Mouse (Mus musculus) limb, embryonic 10.5 days (tissue): ENCODE results near the gene Serpinb7. TPM values are rescaled to one million over a fixed set of nuclear protein-coding genes. Genes with fewer than 3 reads are reported as not detected.

Source experiments
- DNase-seq: peaks from one replicate; pipeline ENCODE4 v3.0.0-alpha.2; 2017; ENCODE audit warnings: low spot score
- H3K27ac ChIP-seq: fragments of 300-500 bp; sonication (generic); 2 replicates; pipeline ENCODE4 v1.5.1; 2016; ENCODE audit warnings: mild to moderate bottlenecking
- H3K27me3 ChIP-seq: fragments of 300-500 bp; sonication (generic); 2 replicates; pipeline ENCODE4 v1.6.1; 2016; ENCODE audit warnings: low read depth, mild to moderate bottlenecking; ENCODE audit not compliant: poor library complexity, severe bottlenecking
- H3K36me3 ChIP-seq: fragments of 300-500 bp; sonication (generic); 2 replicates; pipeline ENCODE4 v1.6.1; 2016; ENCODE audit warnings: mild to moderate bottlenecking, moderate library complexity
- H3K4me1 ChIP-seq: fragments of 300-500 bp; sonication (generic); 2 replicates; pipeline ENCODE4 v1.6.1; 2016
- H3K4me3 ChIP-seq: fragments of 300-500 bp; sonication (generic); 2 replicates; pipeline ENCODE4 v1.5.1; 2016; ENCODE audit warnings: mild to moderate bottlenecking, moderate library complexity
- H3K9me3 ChIP-seq: fragments of 300-500 bp; sonication (generic); replicated peaks from 2 replicates; pipeline ENCODE4 v1.6.1; 2016; ENCODE audit warnings: mild to moderate bottlenecking
- WGBS: fragments of 180-500 bp; shearing (Covaris S2); methylation state at CpG from one replicate; pipeline ENCODE4 v1.1.7; 2016; 5-methylcytosine and 5-hydroxymethylcytosine counted together
- polyA plus RNA-seq: library from polyadenylated mRNA; unstranded; fragments of >200 nt; fragmentation: Nextera tagmentation; extraction: Ambion mirVana; gene quantifications from 2 replicates; pipeline ENCODE4 v1.2.1, GENCODE M21; 2016

Gene Serpinb7
- not detected in 2 replicates for polyA plus RNA-seq

GRCm38 (mm10) chr1:107399355-107399754 is at the start of gene Serpinb7:
Gene Serpinb7, plus strand, starts transcription at chr1:107399655.
- 85% methylated on average over 3 of the region's 3 CpGs for WGBS
- H3K27ac ChIP-seq = no peak within 1 kb of the TSS
- no peaks in the 10 kb centered on the region for H3K36me3 ChIP-seq
- no peaks in the 10 kb centered on the region for H3K9me3 ChIP-seq
- no peaks in the 10 kb centered on the region for H3K4me1 ChIP-seq
- no peak for DNase-seq
- H3K27me3 ChIP-seq = no peaks in the 10 kb centered on the region
- no peak within 1 kb of the TSS for H3K4me3 ChIP-seq

DNA sequence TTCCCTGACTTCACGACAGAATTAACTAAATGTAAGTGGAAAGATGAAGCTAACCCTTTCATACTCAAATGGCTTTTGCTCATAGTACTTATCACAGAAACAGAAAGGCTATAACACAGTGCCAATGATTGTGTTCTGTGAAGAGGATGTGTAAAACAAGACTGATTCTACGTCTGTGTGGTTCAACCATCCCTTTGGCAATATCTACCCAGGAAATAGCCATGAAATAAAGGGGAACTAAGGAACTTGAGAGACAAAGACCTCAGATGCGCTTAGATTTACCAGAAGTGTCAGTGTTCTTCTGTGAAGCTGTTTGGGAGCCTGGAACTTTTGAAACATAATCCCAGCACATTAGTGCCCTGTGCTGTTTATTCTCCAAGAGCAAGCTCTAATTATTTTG is 49.1 kb upstream of the Serpinb7 start:
- Histone ChIP-seq H3K36me3 (no peaks in the 10 kb centered on the region), H3K27ac (no peak overlapping the region), H3K27me3 (no peaks in the 10 kb centered on the region), H3K4me3 (no peak overlapping the region), H3K4me1 (no peaks in the 10 kb centered on the region), H3K9me3 (no peaks in the 10 kb centered on the region)
- WGBS = 60% methylated on average over 3 of the region's 3 CpGs
- DNase-seq = no peak

DNA sequence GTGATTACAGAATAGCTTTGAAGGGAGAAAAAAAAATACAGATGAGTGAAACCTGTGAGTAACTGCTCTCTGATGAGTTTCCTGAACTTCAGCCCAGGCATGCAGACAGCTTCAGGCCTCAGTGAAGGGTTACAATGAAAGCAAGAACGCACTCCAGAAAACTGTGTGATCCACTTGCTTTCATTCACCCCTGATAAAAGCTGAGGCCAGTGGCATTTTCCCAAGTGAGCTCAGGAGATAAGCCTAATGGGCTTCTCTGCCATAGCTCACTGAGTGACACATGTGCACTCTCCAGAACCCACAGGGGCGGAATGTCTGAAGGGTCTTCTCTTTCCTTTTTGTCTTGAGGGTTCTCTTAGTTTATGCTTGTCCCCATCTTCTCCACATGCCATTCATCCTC is 48.3 kb upstream of the Serpinb7 start:
- Histone ChIP-seq H3K27ac (no peak overlapping the region), H3K27me3 (no peaks in the 10 kb centered on the region), H3K4me1 (no peaks in the 10 kb centered on the region), H3K36me3 (no peaks in the 10 kb centered on the region), H3K4me3 (no peak overlapping the region), H3K9me3 (no peaks in the 10 kb centered on the region)
- DNase-seq = no peak
- WGBS = 71% methylated on average over 2 of the region's 2 CpGs

GRCm38 (mm10) chr1:107353046-107353445 is 46.4 kb upstream of the Serpinb7 start:
- H3K27me3 ChIP-seq = no peaks in the 10 kb centered on the region
- no peak for DNase-seq
- H3K36me3 ChIP-seq = no peaks in the 10 kb centered on the region
- H3K27ac ChIP-seq = no peak overlapping the region
- WGBS = 49% methylated on average over 3 of the region's 3 CpGs
- H3K9me3 ChIP-seq = no peaks in the 10 kb centered on the region
- H3K4me3 ChIP-seq = no peak overlapping the region
- no peaks in the 10 kb centered on the region for H3K4me1 ChIP-seq

- 74% methylated on average over 1 of the region's 1 CpGs for WGBS
- Histone ChIP-seq H3K27ac (no peak within 1 kb of the TSS), H3K4me3 (no peak within 1 kb of the TSS), H3K36me3 (no peaks in the 10 kb centered on the region), H3K9me3 (no peaks in the 10 kb centered on the region), H3K4me1 (no peaks in the 10 kb centered on the region), H3K27me3 (no peaks in the 10 kb centered on the region)
- no peak for DNase-seq
Measured at GRCm38 (mm10) chr1:107360898-107361297, 38.6 kb upstream of the Serpinb7 start, which contains the start of gene Serpinb11. Gene Serpinb11, plus strand, starts transcription at chr1:107361198.

DNA sequence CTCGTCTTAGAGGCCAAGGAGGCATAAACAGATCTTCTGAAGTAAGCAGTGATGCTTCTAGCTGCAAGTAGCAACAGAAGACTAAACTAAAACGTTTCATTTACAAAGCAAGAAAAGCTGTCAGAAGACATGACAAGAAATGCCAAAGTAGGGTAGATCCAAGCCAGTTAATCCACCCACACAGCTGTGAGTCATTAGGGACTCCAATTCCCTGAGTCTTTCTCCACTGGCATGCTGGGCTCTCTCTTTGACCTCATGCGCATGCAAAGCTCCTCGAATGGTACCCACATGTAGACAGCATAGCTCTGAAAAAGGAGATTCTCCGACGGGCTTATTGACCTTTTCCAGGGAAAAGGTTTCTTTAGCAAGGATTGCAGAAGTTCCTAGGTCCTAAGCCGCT is 33.5 kb upstream of the Serpinb7 start:
- Histone ChIP-seq H3K36me3 (no peaks in the 10 kb centered on the region), H3K27me3 (no peaks in the 10 kb centered on the region), H3K27ac (no peak overlapping the region), H3K9me3 (no peaks in the 10 kb centered on the region), H3K4me1 (no peaks in the 10 kb centered on the region), H3K4me3 (no peak overlapping the region)
- DNase-seq = no peak
- WGBS = 62% methylated on average over 7 of the region's 7 CpGs

GRCm38 (mm10) chr1:107368944-107369343 is 30.5 kb upstream of the Serpinb7 start:
- 84% methylated on average over 2 of the region's 2 CpGs for WGBS
- Histone ChIP-seq H3K27ac (no peak overlapping the region), H3K9me3 (no peaks in the 10 kb centered on the region), H3K27me3 (no peaks in the 10 kb centered on the region), H3K4me1 (no peaks in the 10 kb centered on the region), H3K4me3 (no peak overlapping the region), H3K36me3 (no peaks in the 10 kb centered on the region)
- no peak for DNase-seq

DNA sequence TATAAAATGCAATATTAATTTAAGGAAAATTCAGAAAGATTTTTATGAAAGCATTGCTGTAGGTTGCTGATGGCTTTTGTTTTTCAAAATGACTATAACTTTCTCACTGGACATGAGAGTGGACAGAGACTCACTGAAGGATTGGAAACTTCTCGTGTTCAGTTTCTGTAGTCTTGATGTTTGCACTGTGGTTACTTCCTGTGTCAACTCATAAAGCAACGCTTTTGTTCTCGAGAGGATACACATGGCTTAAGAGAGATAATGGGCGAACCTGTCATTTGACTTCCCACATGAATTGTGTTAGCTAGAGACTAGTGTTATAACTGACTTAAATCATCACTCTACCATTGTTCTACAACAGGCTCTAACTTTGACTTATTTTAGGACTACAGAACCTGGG is 22.5 kb upstream of the Serpinb7 start:
- Histone ChIP-seq H3K27me3 (no peaks in the 10 kb centered on the region), H3K27ac (no peak overlapping the region), H3K4me3 (no peak overlapping the region), H3K9me3 (no peaks in the 10 kb centered on the region), H3K4me1 (no peaks in the 10 kb centered on the region), H3K36me3 (no peaks in the 10 kb centered on the region)
- DNase-seq = no peak
- 83% methylated on average over 4 of the region's 4 CpGs for WGBS

DNA sequence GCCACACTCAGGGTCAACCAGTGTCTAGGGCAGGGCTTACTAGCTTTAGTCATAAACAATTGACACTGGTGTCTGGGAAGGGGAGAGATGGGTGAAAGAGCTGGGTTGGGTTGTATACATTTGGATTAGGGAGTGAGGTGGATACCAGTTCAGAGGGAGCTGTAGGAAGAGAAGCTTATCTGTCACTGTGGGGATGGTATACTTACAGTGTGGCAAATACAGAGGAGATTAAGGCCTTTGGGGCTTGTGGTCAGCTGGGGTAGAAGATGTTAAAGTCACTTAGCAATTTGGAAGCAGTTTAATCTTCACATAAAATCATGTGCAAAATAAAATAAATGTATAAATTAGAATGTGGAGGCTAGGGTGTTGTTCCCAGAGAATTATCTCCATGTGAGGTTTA is 21.1 kb upstream of the Serpinb7 start:
- no peaks in the 10 kb centered on the region for H3K36me3 ChIP-seq
- no peaks in the 10 kb centered on the region for H3K4me1 ChIP-seq
- no peaks in the 10 kb centered on the region for H3K9me3 ChIP-seq
- no peak for DNase-seq
- H3K27me3 ChIP-seq = no peaks in the 10 kb centered on the region
- H3K27ac ChIP-seq = no peak overlapping the region
- no peak overlapping the region for H3K4me3 ChIP-seq

- no peaks in the 10 kb centered on the region for H3K4me1 ChIP-seq
- no peak overlapping the region for H3K27ac ChIP-seq
- no peaks in the 10 kb centered on the region for H3K36me3 ChIP-seq
- H3K27me3 ChIP-seq = no peaks in the 10 kb centered on the region
- DNase-seq = no peak
- H3K4me3 ChIP-seq = no peak overlapping the region
- no peaks in the 10 kb centered on the region for H3K9me3 ChIP-seq
Measured at GRCm38 (mm10) chr1:107381491-107381890, 18.0 kb upstream of the Serpinb7 start.

DNA sequence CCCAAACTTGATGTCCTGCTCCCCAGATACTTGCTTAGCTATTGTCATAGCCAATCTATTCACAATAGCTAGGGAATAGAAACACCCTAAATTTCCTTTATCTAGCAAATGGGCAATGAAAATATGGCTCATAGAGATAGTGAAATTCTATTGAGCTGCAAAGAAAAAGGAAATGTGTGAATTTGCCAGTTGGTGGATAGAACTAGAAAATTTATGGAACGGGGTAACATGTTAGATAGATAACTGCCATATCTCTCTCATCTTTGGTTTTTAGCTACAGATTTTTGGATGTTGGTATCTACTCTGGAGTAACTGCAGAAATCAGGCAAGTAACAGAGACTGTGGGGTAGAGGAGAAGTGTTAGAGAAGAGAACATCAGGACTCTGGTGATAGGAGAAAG is 17.1 kb upstream of the Serpinb7 start:
- no peak for DNase-seq
- Histone ChIP-seq H3K4me1 (no peaks in the 10 kb centered on the region), H3K27ac (no peak overlapping the region), H3K9me3 (no peaks in the 10 kb centered on the region), H3K27me3 (no peaks in the 10 kb centered on the region), H3K36me3 (no peaks in the 10 kb centered on the region), H3K4me3 (no peak overlapping the region)
- 92% methylated on average over 1 of the region's 1 CpGs for WGBS

- Histone ChIP-seq H3K36me3 (no peaks in the 10 kb centered on the region), H3K27ac (no peak overlapping the region), H3K4me3 (no peak overlapping the region), H3K9me3 (no peaks in the 10 kb centered on the region), H3K4me1 (no peaks in the 10 kb centered on the region), H3K27me3 (no peaks in the 10 kb centered on the region)
- no peak for DNase-seq
- WGBS = 94% methylated on average over 9 of the region's 9 CpGs
Measured at GRCm38 (mm10) chr1:107384532-107384931, 14.9 kb upstream of the Serpinb7 start.

- Histone ChIP-seq H3K27ac (no peak overlapping the region), H3K4me1 (no peaks in the 10 kb centered on the region), H3K4me3 (no peak overlapping the region), H3K36me3 (no peaks in the 10 kb centered on the region), H3K27me3 (no peaks in the 10 kb centered on the region), H3K9me3 (no peaks in the 10 kb centered on the region)
- WGBS = 88% methylated on average over 2 of the region's 2 CpGs
- DNase-seq = no peak
Measured at GRCm38 (mm10) chr1:107389753-107390152, 9.7 kb upstream of the Serpinb7 start.

DNA sequence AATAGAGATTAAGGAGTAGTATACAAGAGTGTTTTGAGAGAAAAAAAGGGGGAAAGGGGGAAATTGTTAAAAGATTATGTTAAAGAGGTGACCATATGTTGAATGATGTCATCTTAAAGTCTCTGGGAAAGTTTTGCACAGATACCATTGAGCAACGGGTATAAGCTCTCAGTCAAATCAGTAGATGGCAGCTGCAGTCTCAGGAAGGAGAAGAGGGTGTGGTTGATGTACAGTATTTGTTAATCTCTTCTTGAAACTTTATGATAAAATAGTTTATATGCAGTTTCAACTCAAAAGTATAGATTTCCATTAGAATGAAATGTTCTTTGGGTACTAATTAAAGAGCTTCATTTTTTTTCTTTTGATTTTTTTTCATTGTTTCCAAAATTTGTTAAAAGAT is 2.0 kb upstream of the Serpinb7 start:
- WGBS = 76% methylated on average over 1 of the region's 1 CpGs

More for the DNA sequence above, 2.0 kb upstream of the Serpinb7 start:
- Histone ChIP-seq H3K4me1 (no peaks in the 10 kb centered on the region), H3K9me3 (no peaks in the 10 kb centered on the region), H3K27me3 (no peaks in the 10 kb centered on the region), H3K36me3 (no peaks in the 10 kb centered on the region), H3K4me3 (no peak overlapping the region), H3K27ac (no peak overlapping the region)
- DNase-seq = no peak
